Mouse (Mus musculus): ENCODE measurements around the gene Ppp1r13l.
A peak's percentile ranks its signal among the peaks of the same experiment; 100 is the strongest.

The Ppp1r13l gene

DNA sequence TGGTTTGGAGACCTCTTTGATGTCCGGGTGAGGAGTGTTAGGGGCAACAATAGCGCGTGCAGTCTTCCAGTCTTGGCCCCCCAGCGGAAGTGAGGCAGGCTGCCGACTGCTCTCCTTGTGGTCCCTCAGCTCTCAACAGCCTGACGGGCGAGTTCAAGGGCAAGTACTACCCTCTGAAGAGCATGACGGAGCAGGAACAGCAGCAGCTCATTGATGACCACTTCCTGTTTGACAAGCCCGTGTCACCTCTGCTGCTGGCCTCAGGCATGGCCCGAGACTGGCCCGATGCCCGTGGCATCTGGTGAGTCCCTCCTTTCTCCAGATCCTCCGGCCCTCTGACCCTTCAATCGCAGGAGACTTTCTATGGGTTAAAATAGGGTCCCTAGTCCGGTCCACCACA is 57.0 kb downstream of the Ppp1r13l start:
- Histone ChIP-seq H3K4me3 (replicated peaks; ENCODE audit: low read length) (peak overlapping the region; percentile 29), H3K36me3 (ENCODE audit: insufficient read depth, low read length) (no peaks in the 10 kb centered on the region), H3K27me3 (ENCODE audit: insufficient read depth, low read length) (peaks cover 59% of the 10 kb centered on the region), H3K4me1 (replicated peaks; ENCODE audit: low read depth, low read length) (peaks cover 48% of the 10 kb centered on the region), H3K9me3 (ENCODE audit: low read length) (peaks cover 9% of the 10 kb centered on the region)
- no peak for TF ChIP-seq NANOG (IDR thresholded peaks at IDR 0.05; ENCODE audit: borderline replicate concordance, low read length)
- no peak for TF ChIP-seq CTCF (conservative IDR thresholded peaks at IDR 0.05; ENCODE audit: low read length)
- TF ChIP-seq POU5F1 (IDR thresholded peaks at IDR 0.05; ENCODE audit: borderline replicate concordance, low read length) = no peak

DNA sequence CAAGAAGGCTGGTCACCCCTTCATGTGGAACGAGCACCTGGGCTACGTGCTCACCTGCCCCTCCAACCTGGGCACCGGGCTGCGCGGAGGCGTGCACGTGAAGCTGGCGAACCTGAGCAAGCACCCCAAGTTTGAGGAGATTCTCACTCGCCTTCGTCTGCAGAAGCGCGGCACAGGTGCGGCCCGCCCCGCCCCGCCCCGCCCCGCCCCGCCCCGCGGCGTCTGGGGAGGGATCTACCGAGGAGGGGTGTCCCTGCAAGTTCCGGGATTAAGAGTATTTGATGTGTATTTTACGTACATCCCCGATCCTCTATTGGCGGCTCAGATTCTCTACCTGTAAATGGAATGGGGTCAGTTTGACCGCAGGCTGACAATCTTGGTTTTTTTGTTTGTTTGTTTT is 60.6 kb downstream of the Ppp1r13l start:
- H3K36me3 ChIP-seq (ENCODE audit: insufficient read depth, low read length) = peaks cover 5% of the 10 kb centered on the region
- no peaks in the 10 kb centered on the region for H3K9me3 ChIP-seq (ENCODE audit: low read length)
- 0 out of 2 replicates have a peak overlapping the region, but pooled peaks have one; percentile 4 for H3K4me3 ChIP-seq (replicated peaks; ENCODE audit: low read length)
- H3K27me3 ChIP-seq (ENCODE audit: insufficient read depth, low read length) = peaks cover 79% of the 10 kb centered on the region
- H3K4me1 ChIP-seq (replicated peaks; ENCODE audit: low read depth, low read length) = peaks cover 39% of the 10 kb centered on the region
- TF ChIP-seq POU5F1 (IDR thresholded peaks at IDR 0.05; ENCODE audit: borderline replicate concordance, low read length) (no peak), CTCF (conservative IDR thresholded peaks at IDR 0.05; ENCODE audit: low read length) (no peak), NANOG (IDR thresholded peaks at IDR 0.05; ENCODE audit: borderline replicate concordance, low read length) (no peak)

DNA sequence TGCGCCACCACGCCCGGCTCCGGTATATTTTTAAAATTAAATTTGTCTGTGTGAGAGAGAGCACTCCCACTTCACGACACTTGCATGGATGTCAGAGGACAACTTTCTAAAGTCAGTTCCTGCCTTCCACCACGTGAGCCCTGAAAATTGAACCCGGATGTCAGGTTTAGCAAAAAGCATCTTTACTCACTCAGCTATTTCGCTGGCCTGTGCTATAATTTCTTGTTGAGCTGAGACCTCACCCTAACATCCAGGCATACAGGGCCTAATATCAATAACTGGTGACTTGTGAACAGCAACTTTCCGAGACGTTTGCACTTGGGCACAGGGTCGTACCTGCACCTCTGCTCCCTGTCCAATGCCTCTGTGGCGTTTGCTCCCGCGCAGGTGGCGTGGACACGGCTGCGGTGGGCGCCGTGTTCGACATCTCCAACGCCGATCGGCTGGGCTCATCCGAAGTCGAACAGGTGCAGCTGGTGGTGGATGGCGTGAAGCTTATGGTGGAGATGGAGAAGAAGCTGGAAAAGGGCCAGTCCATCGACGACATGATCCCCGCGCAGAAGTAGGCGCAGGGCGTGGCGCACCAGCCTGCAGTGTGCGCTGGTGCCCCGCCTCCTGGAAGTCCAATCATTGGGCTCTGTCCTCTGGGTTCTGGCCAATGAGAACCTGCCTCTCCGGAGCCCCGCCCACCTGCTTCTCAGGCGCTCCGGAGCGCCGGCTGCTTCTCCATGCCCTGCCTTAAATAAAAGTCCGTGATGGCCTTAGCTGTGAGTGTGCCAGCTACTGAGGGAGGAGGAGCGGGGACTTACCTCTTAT is 61.5 kb downstream of the Ppp1r13l start:
- TF ChIP-seq NANOG (IDR thresholded peaks at IDR 0.05; ENCODE audit: borderline replicate concordance, low read length) (no peak), CTCF (conservative IDR thresholded peaks at IDR 0.05; ENCODE audit: low read length) (no peak), POU5F1 (IDR thresholded peaks at IDR 0.05; ENCODE audit: borderline replicate concordance, low read length) (no peak)
- H3K4me1 ChIP-seq (replicated peaks; ENCODE audit: low read depth, low read length) = peaks cover 41% of the 10 kb centered on the region
- peaks cover 80% of the 10 kb centered on the region for H3K27me3 ChIP-seq (ENCODE audit: insufficient read depth, low read length)
- H3K36me3 ChIP-seq (ENCODE audit: insufficient read depth, low read length) = peaks cover 12% of the 10 kb centered on the region
- no peaks in the 10 kb centered on the region for H3K9me3 ChIP-seq (ENCODE audit: low read length)
- peak overlapping the region; percentile 78 for H3K4me3 ChIP-seq (replicated peaks; ENCODE audit: low read length)

DNA sequence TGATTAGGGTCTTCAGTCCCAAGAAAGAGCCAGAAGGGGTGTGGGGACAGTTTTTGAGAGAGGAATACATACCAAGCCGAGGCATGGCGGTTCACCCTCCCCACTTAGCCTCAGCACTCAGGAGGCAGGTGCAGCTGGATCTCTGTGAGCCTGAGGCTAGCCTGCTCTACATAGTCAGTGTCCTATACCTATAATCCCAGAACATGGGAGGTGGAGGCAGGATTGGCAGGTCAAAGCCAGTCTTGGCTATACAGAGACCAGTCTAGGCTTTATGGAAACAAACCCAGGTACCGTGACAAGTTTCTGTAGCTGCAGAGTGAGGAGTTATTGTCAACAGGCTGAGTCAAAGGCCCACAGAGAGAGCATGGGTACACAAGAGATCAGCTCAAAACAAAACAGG is 63.5 kb downstream of the Ppp1r13l start:
- H3K4me3 ChIP-seq (replicated peaks; ENCODE audit: low read length) = no peak overlapping the region

DNA sequence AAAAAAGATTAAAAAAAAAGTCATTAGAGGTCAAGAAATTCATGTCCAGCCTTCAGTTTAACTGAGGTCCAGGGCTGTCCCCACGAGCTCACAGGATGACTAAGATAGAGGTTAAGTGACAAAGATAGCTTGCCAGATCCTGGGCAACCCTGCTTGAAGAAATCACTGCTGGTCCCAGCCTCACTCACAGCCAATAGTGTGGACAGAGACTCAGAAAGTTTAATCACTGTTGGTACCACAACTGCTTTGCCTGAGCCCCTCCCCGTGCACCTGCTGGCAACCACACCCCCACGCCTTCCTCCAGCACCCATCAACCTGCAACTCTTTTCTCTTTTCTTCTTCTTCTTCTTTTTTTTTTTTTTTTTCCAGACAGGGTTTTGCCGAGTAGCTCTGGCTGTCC is 64.5 kb downstream of the Ppp1r13l start:
- Histone ChIP-seq H3K4me3 (replicated peaks; ENCODE audit: low read length) (no peak overlapping the region), H3K27me3 (ENCODE audit: insufficient read depth, low read length) (peaks cover 69% of the 10 kb centered on the region), H3K9me3 (ENCODE audit: low read length) (no peaks in the 10 kb centered on the region), H3K4me1 (replicated peaks; ENCODE audit: low read depth, low read length) (peaks cover 63% of the 10 kb centered on the region), H3K36me3 (ENCODE audit: insufficient read depth, low read length) (peaks cover 12% of the 10 kb centered on the region)
- TF ChIP-seq CTCF (conservative IDR thresholded peaks at IDR 0.05; ENCODE audit: low read length) (no peak), POU5F1 (IDR thresholded peaks at IDR 0.05; ENCODE audit: borderline replicate concordance, low read length) (no peak), NANOG (IDR thresholded peaks at IDR 0.05; ENCODE audit: borderline replicate concordance, low read length) (no peak)

More for the DNA sequence above, 63.5 kb downstream of the Ppp1r13l start:
- Histone ChIP-seq H3K4me1 (replicated peaks; ENCODE audit: low read depth, low read length) (peaks cover 55% of the 10 kb centered on the region), H3K36me3 (ENCODE audit: insufficient read depth, low read length) (peaks cover 12% of the 10 kb centered on the region), H3K27me3 (ENCODE audit: insufficient read depth, low read length) (peaks cover 70% of the 10 kb centered on the region), H3K9me3 (ENCODE audit: low read length) (no peaks in the 10 kb centered on the region)
- TF ChIP-seq POU5F1 (IDR thresholded peaks at IDR 0.05; ENCODE audit: borderline replicate concordance, low read length) (no peak), NANOG (IDR thresholded peaks at IDR 0.05; ENCODE audit: borderline replicate concordance, low read length) (no peak), CTCF (conservative IDR thresholded peaks at IDR 0.05; ENCODE audit: low read length) (no peak)

DNA sequence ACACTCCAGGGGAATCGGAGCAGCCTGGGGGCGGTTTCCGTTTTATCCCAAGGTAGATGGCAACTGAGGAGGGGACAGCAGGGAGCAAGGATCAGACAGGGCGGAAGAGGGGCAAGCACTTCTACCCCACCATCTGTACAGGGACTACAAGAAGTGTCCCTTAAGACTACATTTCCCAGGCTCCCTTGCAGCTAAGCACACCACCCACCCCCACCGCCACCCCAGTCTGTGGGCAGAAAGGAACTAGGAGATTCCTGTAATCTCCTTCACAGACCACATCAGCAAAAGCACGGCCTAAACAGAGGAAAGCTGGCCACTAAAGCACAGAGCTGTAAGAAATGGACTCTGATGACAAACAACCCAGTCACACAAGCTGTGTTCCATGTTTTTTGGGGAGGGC is 66.8 kb downstream of the Ppp1r13l start:
- H3K36me3 ChIP-seq (ENCODE audit: insufficient read depth, low read length) = peaks cover 28% of the 10 kb centered on the region
- H3K4me1 ChIP-seq (replicated peaks; ENCODE audit: low read depth, low read length) = peaks cover 62% of the 10 kb centered on the region
- H3K9me3 ChIP-seq (ENCODE audit: low read length) = no peaks in the 10 kb centered on the region
- TF ChIP-seq POU5F1 (IDR thresholded peaks at IDR 0.05; ENCODE audit: borderline replicate concordance, low read length) (no peak), CTCF (conservative IDR thresholded peaks at IDR 0.05; ENCODE audit: low read length) (no peak), NANOG (IDR thresholded peaks at IDR 0.05; ENCODE audit: borderline replicate concordance, low read length) (no peak)
- peak overlapping the region; percentile 78 for H3K4me3 ChIP-seq (replicated peaks; ENCODE audit: low read length)
- H3K27me3 ChIP-seq (ENCODE audit: insufficient read depth, low read length) = peaks cover 53% of the 10 kb centered on the region

DNA sequence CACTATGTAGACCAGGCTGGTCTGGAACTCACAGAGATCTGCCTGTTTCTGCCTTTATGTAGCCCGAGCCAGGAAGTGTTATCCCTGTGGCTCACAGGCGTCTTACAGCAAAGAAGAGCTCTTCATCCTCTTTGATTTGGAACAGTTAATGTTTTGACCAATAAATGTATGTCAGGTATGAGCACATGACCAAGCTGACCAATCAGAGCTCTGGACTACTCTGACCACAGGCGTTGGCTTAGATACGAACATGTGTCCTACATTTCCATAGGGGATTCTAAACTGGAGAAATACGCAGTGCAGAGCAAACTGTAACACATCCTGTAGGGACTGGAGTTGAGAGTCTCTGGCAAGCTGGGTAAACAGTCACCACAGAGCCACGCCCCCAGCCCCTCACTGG is 67.3 kb downstream of the Ppp1r13l start:
- no peaks in the 10 kb centered on the region for H3K9me3 ChIP-seq (ENCODE audit: low read length)
- peaks cover 58% of the 10 kb centered on the region for H3K4me1 ChIP-seq (replicated peaks; ENCODE audit: low read depth, low read length)
- peaks cover 34% of the 10 kb centered on the region for H3K36me3 ChIP-seq (ENCODE audit: insufficient read depth, low read length)
- TF ChIP-seq CTCF (conservative IDR thresholded peaks at IDR 0.05; ENCODE audit: low read length) (no peak), POU5F1 (IDR thresholded peaks at IDR 0.05; ENCODE audit: borderline replicate concordance, low read length) (no peak), NANOG (IDR thresholded peaks at IDR 0.05; ENCODE audit: borderline replicate concordance, low read length) (no peak)
- H3K4me3 ChIP-seq (replicated peaks; ENCODE audit: low read length) = peak overlapping the region; percentile 78
- H3K27me3 ChIP-seq (ENCODE audit: insufficient read depth, low read length) = peaks cover 48% of the 10 kb centered on the region

Measured in E14TG2a.4 (cell line).